Mouse (Mus musculus) macrophage (primary cell): ENCODE measurements around the gene Schip1. TPM values are rescaled to one million over a fixed set of nuclear protein-coding genes. Genes with fewer than 3 reads are reported as not detected.

Experiments used
- H3K27ac ChIP-seq: fragments of 350-480 bp; formaldehyde crosslinking; 2 replicates; pipeline ENCODE4 v1.9.0; 2021
- H3K36me3 ChIP-seq: fragments of 350-480 bp; formaldehyde crosslinking; 2 replicates; pipeline ENCODE4 v1.9.0; 2021; ENCODE audit errors: inconsistent target
- H3K4me3 ChIP-seq: fragments of 350-480 bp; formaldehyde crosslinking; 2 replicates; pipeline ENCODE4 v1.9.0; 2021; ENCODE audit errors: inconsistent target
- H3K79me2 ChIP-seq: fragments of 350-480 bp; formaldehyde crosslinking; 2 replicates; pipeline ENCODE4 v1.9.0; 2021; ENCODE audit errors: inconsistent target
- WGBS: methylation state at CpG from one replicate; pipeline ENCODE4 v1.1.7; 2026; ENCODE audit warnings: inconsistent platforms; ENCODE audit not compliant: missing documents; 5-methylcytosine and 5-hydroxymethylcytosine counted together
- polyA plus RNA-seq: library from polyadenylated mRNA; stranded (reverse); fragments of 250-400 nt; gene quantifications from 3 replicates; pipeline ENCODE4 v1.2.4, GENCODE M21; 2018; ENCODE audit warnings: inconsistent platforms

The Schip1 gene
- polyA plus RNA-seq, 1 experiment from 2014 or later = not detected

GRCm38 (mm10) chr3:68623036-68623435, 558.4 kb downstream of the Schip1 start:
- Histone ChIP-seq H3K4me3 (no peak overlapping the region), H3K79me2 (no peaks in the 10 kb centered on the region), H3K27ac (no peak overlapping the region), H3K36me3 (no peaks in the 10 kb centered on the region)
- 92% methylated on average over 5 of the region's 5 CpGs for WGBS

GRCm38 (mm10) chr3:68624471-68624870, 559.9 kb downstream of the Schip1 start:
- WGBS = 22% methylated on average over 6 of the region's 6 CpGs
- Histone ChIP-seq H3K79me2 (no peaks in the 10 kb centered on the region), H3K27ac (no peak overlapping the region), H3K36me3 (no peaks in the 10 kb centered on the region), H3K4me3 (no peak overlapping the region)

DNA sequence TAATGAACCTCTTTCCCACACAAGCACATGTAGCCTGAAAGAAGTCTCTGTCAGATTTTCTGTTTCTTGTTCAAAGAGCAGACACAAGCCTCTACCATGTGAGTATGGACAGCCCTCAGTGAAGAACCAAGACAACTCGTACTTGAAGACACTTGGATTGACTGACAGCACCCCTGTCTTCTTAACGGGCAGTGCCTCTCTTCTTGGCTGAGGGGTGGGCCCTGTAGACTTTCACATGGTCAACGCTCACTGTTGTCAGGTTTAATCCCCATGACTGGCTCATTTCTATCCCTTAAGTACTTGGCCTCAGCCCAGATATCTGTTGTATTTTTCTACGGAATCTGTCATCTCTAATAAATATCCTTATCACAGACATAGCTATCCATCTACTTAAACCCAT, 565.7 kb downstream of the Schip1 start:
- no peaks in the 10 kb centered on the region for H3K36me3 ChIP-seq
- no peak overlapping the region for H3K4me3 ChIP-seq
- 93% methylated on average over 4 of the region's 4 CpGs for WGBS
- no peak overlapping the region for H3K27ac ChIP-seq
- H3K79me2 ChIP-seq = no peaks in the 10 kb centered on the region

- no peaks in the 10 kb centered on the region for H3K36me3 ChIP-seq
- 80% methylated on average over 3 of the region's 3 CpGs for WGBS
Measured at GRCm38 (mm10) chr3:68630821-68631220, 566.2 kb downstream of the Schip1 start.

DNA sequence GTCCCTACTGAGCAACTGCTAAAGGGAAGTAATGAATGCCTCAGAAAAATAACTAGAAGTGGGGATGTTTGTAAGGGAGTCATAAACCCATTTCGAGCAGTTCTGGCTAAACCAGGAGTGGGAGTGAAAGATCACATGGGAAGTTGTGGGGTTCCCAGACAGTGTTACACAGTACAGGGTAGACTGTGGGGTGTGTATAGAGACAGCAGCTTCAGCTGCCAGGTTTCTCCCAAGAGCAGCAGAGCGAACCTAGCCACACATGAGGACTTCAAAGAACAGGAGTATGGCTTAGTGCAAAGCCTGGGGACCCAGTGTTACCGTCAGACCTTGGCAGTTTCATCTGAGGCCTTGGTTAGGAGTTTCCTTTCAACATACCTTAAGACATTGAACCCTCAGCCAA, 568.1 kb downstream of the Schip1 start:
- no peaks in the 10 kb centered on the region for H3K36me3 ChIP-seq
- no peak overlapping the region for H3K4me3 ChIP-seq
- no peaks in the 10 kb centered on the region for H3K79me2 ChIP-seq
- H3K27ac ChIP-seq = no peak overlapping the region
- 82% methylated on average over 3 of the region's 3 CpGs for WGBS

More at GRCm38 (mm10) chr3:68630821-68631220, 566.2 kb downstream of the Schip1 start:
- Histone ChIP-seq H3K4me3 (no peak overlapping the region), H3K27ac (no peak overlapping the region), H3K79me2 (no peaks in the 10 kb centered on the region)

GRCm38 (mm10) chr3:68633577-68633976, 569.0 kb downstream of the Schip1 start:
- H3K27ac ChIP-seq = no peak overlapping the region
- H3K79me2 ChIP-seq = no peaks in the 10 kb centered on the region
- H3K4me3 ChIP-seq = no peak overlapping the region
- H3K36me3 ChIP-seq = no peaks in the 10 kb centered on the region
- 41% methylated on average over 4 of the region's 4 CpGs for WGBS

DNA sequence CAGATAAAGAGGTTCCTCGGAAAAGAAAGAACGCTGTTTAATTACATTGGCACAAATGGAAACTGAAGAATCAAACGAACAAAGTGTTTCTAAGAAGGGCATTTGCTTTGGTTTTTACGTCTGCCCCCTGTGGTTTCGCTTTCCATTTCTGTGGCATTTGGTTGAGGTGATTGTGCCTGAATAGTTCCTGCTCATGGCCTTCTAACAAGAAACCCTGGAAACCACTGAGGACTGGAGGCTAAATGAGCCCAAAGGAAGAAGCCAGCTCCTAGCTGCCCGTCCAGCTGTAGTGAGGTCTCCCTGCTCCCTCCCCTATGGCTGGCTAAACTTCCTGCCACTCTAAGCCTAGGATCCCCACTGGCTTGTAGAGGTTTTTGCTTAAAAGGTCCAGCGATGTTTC, 573.4 kb downstream of the Schip1 start:
- Histone ChIP-seq H3K36me3 (no peaks in the 10 kb centered on the region), H3K79me2 (no peaks in the 10 kb centered on the region), H3K4me3 (no peak overlapping the region), H3K27ac (no peak overlapping the region)
- 18% methylated on average over 7 of the region's 7 CpGs for WGBS

- Histone ChIP-seq H3K27ac (no peak overlapping the region), H3K79me2 (no peaks in the 10 kb centered on the region), H3K36me3 (no peaks in the 10 kb centered on the region), H3K4me3 (no peak overlapping the region)
- 73% methylated on average over 1 of the region's 1 CpGs for WGBS
Measured at GRCm38 (mm10) chr3:68638703-68639102, 574.1 kb downstream of the Schip1 start.

DNA sequence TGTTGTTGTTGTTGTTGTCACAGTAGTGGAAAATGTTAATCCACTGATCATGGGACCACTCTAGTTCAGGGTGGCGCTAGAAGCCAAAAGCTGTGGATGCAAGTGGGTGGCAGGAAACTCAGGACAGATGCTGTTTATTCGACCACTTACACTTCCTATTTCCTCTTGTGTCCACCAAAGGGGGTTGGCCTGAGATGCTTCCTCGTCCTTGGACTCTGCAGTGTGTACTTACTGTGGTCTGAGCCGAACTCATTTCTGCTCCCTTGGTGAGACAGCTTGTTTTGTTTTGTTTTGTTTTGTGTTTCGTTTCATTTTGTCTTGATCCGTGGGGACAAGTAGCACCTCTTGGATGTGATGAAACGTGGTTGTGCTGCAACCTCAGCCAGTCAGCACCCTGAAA, 578.3 kb downstream of the Schip1 start:
- Histone ChIP-seq H3K79me2 (no peaks in the 10 kb centered on the region), H3K36me3 (no peaks in the 10 kb centered on the region), H3K4me3 (no peak overlapping the region), H3K27ac (no peak overlapping the region)
- WGBS = 55% methylated on average over 7 of the region's 7 CpGs

DNA sequence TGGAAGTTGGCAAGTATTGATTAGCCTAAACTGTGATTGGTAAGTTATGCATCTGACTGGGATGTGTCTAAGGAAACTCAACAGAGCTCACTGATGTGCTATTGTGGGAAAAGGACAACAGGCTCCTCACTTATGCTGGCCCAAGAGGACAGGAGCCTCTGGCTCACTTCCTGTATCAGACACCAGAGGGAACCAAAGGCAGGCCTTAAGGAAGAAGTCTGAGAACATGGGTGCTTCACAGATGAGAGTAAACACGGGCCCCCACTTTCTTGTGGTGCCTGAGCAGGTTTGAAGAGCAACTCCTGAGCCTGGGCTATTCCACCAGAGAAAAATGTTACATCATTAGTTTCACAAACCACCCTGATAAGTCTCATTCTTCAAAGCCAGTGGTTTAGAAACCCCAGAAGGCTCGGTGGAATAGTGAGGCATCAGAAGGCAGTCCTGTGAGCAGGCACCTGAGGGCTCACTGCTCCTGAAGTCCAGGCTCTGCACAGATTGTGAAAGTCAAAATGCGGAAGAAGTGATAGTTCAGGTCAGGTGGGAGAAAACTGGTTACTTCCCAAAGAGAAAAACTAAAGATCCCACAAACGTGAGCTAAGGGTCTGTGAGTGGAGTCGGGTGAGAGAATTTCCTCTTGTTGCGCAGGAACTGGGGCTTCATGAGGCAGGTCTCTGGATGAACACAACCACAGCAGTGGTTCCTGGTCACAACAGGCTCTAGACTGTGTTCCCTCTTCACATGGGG, 582.0 kb downstream of the Schip1 start:
- Histone ChIP-seq H3K4me3 (no peak overlapping the region), H3K27ac (no peak overlapping the region)
- 20% methylated on average over 6 of the region's 6 CpGs for WGBS

GRCm38 (mm10) chr3:68647282-68647681, 582.7 kb downstream of the Schip1 start:
- 100% methylated on average over 3 of the region's 3 CpGs for WGBS
- Histone ChIP-seq H3K79me2 (no peaks in the 10 kb centered on the region), H3K36me3 (no peaks in the 10 kb centered on the region), H3K4me3 (no peak overlapping the region), H3K27ac (no peak overlapping the region)

More for the DNA sequence above, 582.0 kb downstream of the Schip1 start:
- H3K36me3 ChIP-seq = no peaks in the 10 kb centered on the region
- no peaks in the 10 kb centered on the region for H3K79me2 ChIP-seq

- H3K79me2 ChIP-seq = no peaks in the 10 kb centered on the region
- H3K27ac ChIP-seq = no peak overlapping the region
- 94% methylated on average over 3 of the region's 3 CpGs for WGBS
- H3K36me3 ChIP-seq = no peaks in the 10 kb centered on the region
- H3K4me3 ChIP-seq = no peak overlapping the region
Measured at GRCm38 (mm10) chr3:68650251-68650650, 585.6 kb downstream of the Schip1 start.

DNA sequence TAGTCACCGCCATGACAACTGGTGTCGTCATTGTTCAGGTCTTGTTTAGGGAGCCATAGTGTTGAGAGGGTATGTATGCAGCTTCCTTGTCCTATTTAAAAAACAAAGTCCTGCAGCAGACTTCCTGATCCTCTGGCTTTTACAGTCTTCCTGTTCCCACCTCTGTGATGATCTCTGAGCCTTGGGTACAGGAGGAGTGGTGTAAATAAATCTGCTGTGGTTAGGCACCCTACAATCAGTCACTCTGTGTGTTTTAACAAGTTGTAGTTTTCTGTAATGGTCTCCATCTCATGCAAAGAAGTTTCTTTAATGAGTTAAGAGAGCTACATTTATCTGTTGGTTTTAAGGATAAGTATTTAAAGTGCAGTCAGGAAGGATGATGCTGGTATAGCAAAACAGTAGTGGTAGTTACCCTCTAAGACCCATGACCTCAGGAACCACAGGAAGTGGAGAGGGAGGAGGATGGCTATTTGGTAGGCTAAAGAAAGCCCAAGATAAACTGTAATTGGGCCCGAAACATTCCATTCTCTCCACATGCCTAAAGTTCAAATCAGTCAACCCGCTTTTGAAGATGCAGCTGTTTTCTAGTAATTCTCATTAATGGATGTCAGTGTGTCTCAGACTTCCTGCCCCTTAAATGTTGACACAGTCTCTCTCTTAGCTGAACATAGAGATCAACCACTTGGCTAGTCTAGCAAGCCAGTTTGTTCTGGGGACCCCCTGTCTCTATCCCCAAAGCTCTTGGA, 592.2 kb downstream of the Schip1 start:
- no peak overlapping the region for H3K27ac ChIP-seq

GRCm38 (mm10) chr3:68657589-68658245, 593.1 kb downstream of the Schip1 start:
- no peak overlapping the region for H3K4me3 ChIP-seq
- no peaks in the 10 kb centered on the region for H3K36me3 ChIP-seq
- no peaks in the 10 kb centered on the region for H3K79me2 ChIP-seq
- no peak overlapping the region for H3K27ac ChIP-seq
- WGBS = 19% methylated on average over 9 of the region's 9 CpGs

More for the DNA sequence above, 592.2 kb downstream of the Schip1 start:
- Histone ChIP-seq H3K4me3 (no peak overlapping the region), H3K36me3 (no peaks in the 10 kb centered on the region), H3K79me2 (no peaks in the 10 kb centered on the region)
- 63% methylated on average over 4 of the region's 4 CpGs for WGBS

- Histone ChIP-seq H3K79me2 (no peaks in the 10 kb centered on the region), H3K36me3 (no peaks in the 10 kb centered on the region), H3K27ac (no peak overlapping the region), H3K4me3 (no peak overlapping the region)
- WGBS = 100% methylated on average over 6 of the region's 6 CpGs
Measured at GRCm38 (mm10) chr3:68659996-68660395, 595.4 kb downstream of the Schip1 start.
